Mouse (Mus musculus) thymus, adult 2 months (tissue): ENCODE results near the gene Gzmm.

ENCODE experiments used
- CTCF ChIP-seq: fragments of 200-500 bp; IDR thresholded peaks from 2 replicates; pipeline ENCODE4 v1.5.1; 2012; ENCODE audit warnings: mild to moderate bottlenecking, control low read depth, low read length, moderate library complexity, borderline replicate concordance; ENCODE audit not compliant: control insufficient read depth, poor library complexity, insufficient read depth; ENCODE audit errors: extremely low read depth
- POLR2A ChIP-seq: fragments of 200-500 bp; IDR thresholded peaks from 2 replicates; pipeline ENCODE4 v1.6.1; 2012; ENCODE audit warnings: mild to moderate bottlenecking, low read length, control low read depth, moderate library complexity; ENCODE audit not compliant: control insufficient read depth, poor library complexity, insufficient read depth; ENCODE audit errors: extremely low read depth

GRCm38 (mm10) chr10:79684770-79685600 lies 3.8 kb upstream of the Gzmm start:
- no peak for TF ChIP-seq POLR2A
- TF ChIP-seq CTCF: no peak
